Mouse (Mus musculus): ENCODE data around the gene Sfxn2.
A peak's percentile ranks its signal among the peaks of the same experiment; 100 is the strongest.
"Not testable (repeated sequence)": the region's sequence is repeated elsewhere in the genome, so short reads cannot be mapped to it uniquely, and the experiment has no call there.

Gene Sfxn2

GRCm38 (mm10) chr19:46562581-46563515, 10.3 kb upstream of the Sfxn2 start:
- DNase-seq (ENCODE audit: low read depth, low spot score): peak; percentile 13
- H3K36me3 ChIP-seq (ENCODE audit: control insufficient read depth, insufficient read depth, low read length, poor library complexity, severe bottlenecking): no peaks in the 10 kb centered on the region
- H3K27me3 ChIP-seq (ENCODE audit: control insufficient read depth, insufficient read depth, low read length, poor library complexity, severe bottlenecking): no peaks in the 10 kb centered on the region

GRCm38 (mm10) chr19:46563603-46564002, 9.6 kb upstream of the Sfxn2 start:
- no peak for DNase-seq (ENCODE audit: low read depth, low spot score)

GRCm38 (mm10) chr19:46564043-46564462, 9.1 kb upstream of the Sfxn2 start:
- DNase-seq (ENCODE audit: low read depth, low spot score): peak; percentile 55
- H3K27me3 ChIP-seq (ENCODE audit: control insufficient read depth, insufficient read depth, low read length, poor library complexity, severe bottlenecking): no peaks in the 10 kb centered on the region
- no peaks in the 10 kb centered on the region for H3K36me3 ChIP-seq (ENCODE audit: control insufficient read depth, insufficient read depth, low read length, poor library complexity, severe bottlenecking)

More at GRCm38 (mm10) chr19:46563603-46564002, 9.6 kb upstream of the Sfxn2 start:
- H3K27me3 ChIP-seq (ENCODE audit: control insufficient read depth, insufficient read depth, low read length, poor library complexity, severe bottlenecking): no peaks in the 10 kb centered on the region
- no peaks in the 10 kb centered on the region for H3K36me3 ChIP-seq (ENCODE audit: control insufficient read depth, insufficient read depth, low read length, poor library complexity, severe bottlenecking)

GRCm38 (mm10) chr19:46571211-46571877, 1.8 kb upstream of the Sfxn2 start:
- not testable (repeated sequence) for DNase-seq (ENCODE audit: low read depth, low spot score)

GRCm38 (mm10) chr19:46571878-46572244, 1.3 kb upstream of the Sfxn2 start:
- no peaks in the 10 kb centered on the region; the same call in 1 of the 2 replicates for H3K36me3 ChIP-seq (ENCODE audit: control insufficient read depth, insufficient read depth, low read length, poor library complexity, severe bottlenecking)
- no peaks in the 10 kb centered on the region for H3K27me3 ChIP-seq (ENCODE audit: control insufficient read depth, insufficient read depth, low read length, poor library complexity, severe bottlenecking)

More at GRCm38 (mm10) chr19:46571211-46571877, 1.8 kb upstream of the Sfxn2 start:
- H3K36me3 ChIP-seq (ENCODE audit: control insufficient read depth, insufficient read depth, low read length, poor library complexity, severe bottlenecking); H3K27me3 ChIP-seq (ENCODE audit: control insufficient read depth, insufficient read depth, low read length, poor library complexity, severe bottlenecking): not testable (repeated sequence)

GRCm38 (mm10) chr19:46572548-46572947, 617 bp upstream of the Sfxn2 start:
- H3K36me3 ChIP-seq (ENCODE audit: control insufficient read depth, insufficient read depth, low read length, poor library complexity, severe bottlenecking): no peaks in the 10 kb centered on the region; the same call in 1 of the 2 replicates
- no peak for DNase-seq (ENCODE audit: low read depth, low spot score)
- no peaks in the 10 kb centered on the region for H3K27me3 ChIP-seq (ENCODE audit: control insufficient read depth, insufficient read depth, low read length, poor library complexity, severe bottlenecking)

More at GRCm38 (mm10) chr19:46571878-46572244, 1.3 kb upstream of the Sfxn2 start:
- no peak for DNase-seq (ENCODE audit: low read depth, low spot score)

- no peak for DNase-seq (ENCODE audit: low read depth, low spot score)
- Histone ChIP-seq H3K36me3 (ENCODE audit: control insufficient read depth, insufficient read depth, low read length, poor library complexity, severe bottlenecking) (no peaks in the 10 kb centered on the region; the same call in 1 of the 2 replicates), H3K27me3 (ENCODE audit: control insufficient read depth, insufficient read depth, low read length, poor library complexity, severe bottlenecking) (no peaks in the 10 kb centered on the region)
Measured at GRCm38 (mm10) chr19:46573990-46574389, 825 bp downstream of the Sfxn2 start.

GRCm38 (mm10) chr19:46575196-46575595, 2.0 kb downstream of the Sfxn2 start:
- no peak for DNase-seq (ENCODE audit: low read depth, low spot score)
- Histone ChIP-seq H3K27me3 (ENCODE audit: control insufficient read depth, insufficient read depth, low read length, poor library complexity, severe bottlenecking) (no peaks in the 10 kb centered on the region), H3K36me3 (ENCODE audit: control insufficient read depth, insufficient read depth, low read length, poor library complexity, severe bottlenecking) (no peaks in the 10 kb centered on the region; the same call in 1 of the 2 replicates)

GRCm38 (mm10) chr19:46587823-46588508, 14.8 kb downstream of the Sfxn2 start:
- Histone ChIP-seq H3K36me3 (ENCODE audit: control insufficient read depth, insufficient read depth, low read length, poor library complexity, severe bottlenecking) (no peaks in the 10 kb centered on the region), H3K27me3 (ENCODE audit: control insufficient read depth, insufficient read depth, low read length, poor library complexity, severe bottlenecking) (no peaks in the 10 kb centered on the region)
- DNase-seq (ENCODE audit: low read depth, low spot score): peak; percentile 86

- no peak for DNase-seq (ENCODE audit: low read depth, low spot score)
- H3K36me3 ChIP-seq (ENCODE audit: control insufficient read depth, insufficient read depth, low read length, poor library complexity, severe bottlenecking): no peaks in the 10 kb centered on the region
- no peaks in the 10 kb centered on the region for H3K27me3 ChIP-seq (ENCODE audit: control insufficient read depth, insufficient read depth, low read length, poor library complexity, severe bottlenecking)
Measured at GRCm38 (mm10) chr19:46591575-46591974, 18.4 kb downstream of the Sfxn2 start.

- DNase-seq (ENCODE audit: low read depth, low spot score): no peak
- Histone ChIP-seq H3K27me3 (ENCODE audit: control insufficient read depth, insufficient read depth, low read length, poor library complexity, severe bottlenecking) (no peaks in the 10 kb centered on the region), H3K36me3 (ENCODE audit: control insufficient read depth, insufficient read depth, low read length, poor library complexity, severe bottlenecking) (no peaks in the 10 kb centered on the region)
Measured at GRCm38 (mm10) chr19:46592751-46593439, 19.7 kb downstream of the Sfxn2 start.

GRCm38 (mm10) chr19:46598187-46598586, 25.0 kb downstream of the Sfxn2 start:
- H3K36me3 ChIP-seq (ENCODE audit: control insufficient read depth, insufficient read depth, low read length, poor library complexity, severe bottlenecking): no peaks in the 10 kb centered on the region
- no peak for DNase-seq (ENCODE audit: low read depth, low spot score)
- H3K27me3 ChIP-seq (ENCODE audit: control insufficient read depth, insufficient read depth, low read length, poor library complexity, severe bottlenecking): no peaks in the 10 kb centered on the region

GRCm38 (mm10) chr19:46598720-46599252, 25.6 kb downstream of the Sfxn2 start, which contains the start of gene Wbp1l:
TSS of gene Wbp1l (plus strand) at chr19:46599084.
- H3K36me3 ChIP-seq (ENCODE audit: control insufficient read depth, insufficient read depth, low read length, poor library complexity, severe bottlenecking): no peaks in the 10 kb centered on the region
- peak; percentile 99 for DNase-seq (ENCODE audit: low read depth, low spot score)
- no peaks in the 10 kb centered on the region for H3K27me3 ChIP-seq (ENCODE audit: control insufficient read depth, insufficient read depth, low read length, poor library complexity, severe bottlenecking)
